Mouse (Mus musculus) myocyte (in vitro differentiated cells): ENCODE data around the gene Ipcef1. TPM values are rescaled to one million over a fixed set of nuclear protein-coding genes. Genes with fewer than 3 reads are reported as not detected.

ENCODE experiments used
- H3K27me3 ChIP-seq: one replicate; pipeline ENCODE4 v1.6.1; 2011; ENCODE audit not compliant: control insufficient read depth, insufficient read depth, insufficient read length
- H3K36me3 ChIP-seq: one replicate; pipeline ENCODE4 v1.6.1; 2011; ENCODE audit not compliant: control insufficient read depth, insufficient read depth
- H3K4me2 ChIP-seq: one replicate; pipeline ENCODE4 v1.6.1; 2011; ENCODE audit warnings: low read depth, control low read depth
- H3K4me3 ChIP-seq: one replicate; pipeline ENCODE4 v1.5.1; 2011; ENCODE audit warnings: mild to moderate bottlenecking, control low read depth, moderate library complexity
- H3K79me2 ChIP-seq: one replicate; pipeline ENCODE4 v1.6.1; 2011; ENCODE audit not compliant: control insufficient read depth, insufficient read depth
- H3ac ChIP-seq: one replicate; pipeline ENCODE4 v1.6.1; 2011; ENCODE audit not compliant: control insufficient read depth, insufficient read length
- CEBPB ChIP-seq: IDR thresholded peaks from 2 replicates; pipeline ENCODE4 v1.6.1; 2011; ENCODE audit warnings: mild to moderate bottlenecking, moderate library complexity; ENCODE audit not compliant: poor library complexity, insufficient read depth, severe bottlenecking
- E2F4 ChIP-seq: IDR thresholded peaks from one replicate; pipeline ENCODE4 v1.6.1; 2011; ENCODE audit warnings: mild to moderate bottlenecking, control low read depth, moderate library complexity; ENCODE audit not compliant: insufficient read depth
- MAX ChIP-seq: IDR thresholded peaks from one replicate; pipeline ENCODE4 v1.6.1; 2011; ENCODE audit warnings: low read depth, mild to moderate bottlenecking, control low read depth
- MYOD1 ChIP-seq, 3 experiments: IDR thresholded peaks; one replicate each; pipeline ENCODE4 v1.6.1; 2011; ENCODE audit warnings: control low read depth in 2 of 3, low read depth in 2 of 3, mild to moderate bottlenecking in 2 of 3, moderate library complexity in 1 of 3; ENCODE audit not compliant: insufficient read length in 2 of 3, control insufficient read depth in 1 of 3
- MYOG ChIP-seq, 3 experiments: IDR thresholded peaks; one replicate each; pipeline ENCODE4 v1.6.1; 2011; ENCODE audit warnings: control low read depth in 2 of 3, low read depth in 2 of 3, mild to moderate bottlenecking in 2 of 3; ENCODE audit not compliant: insufficient read length in 2 of 3, control insufficient read depth in 1 of 3, insufficient read depth in 1 of 3
- POLR2A ChIP-seq: IDR thresholded peaks from one replicate; pipeline ENCODE4 v1.6.1; 2011; ENCODE audit warnings: low read depth, mild to moderate bottlenecking, control low read depth, moderate library complexity; ENCODE audit not compliant: insufficient read length
- POLR2AphosphoS2 ChIP-seq: IDR thresholded peaks from one replicate; pipeline ENCODE4 v1.6.1; 2011; ENCODE audit warnings: low read depth, control low read depth; ENCODE audit not compliant: insufficient read length
- REST ChIP-seq: IDR thresholded peaks from one replicate; pipeline ENCODE4 v1.6.1; 2011; ENCODE audit warnings: mild to moderate bottlenecking, control low read depth, moderate library complexity; ENCODE audit not compliant: insufficient read depth, insufficient read length
- SRF ChIP-seq: IDR thresholded peaks from one replicate; pipeline ENCODE4 v1.6.1; 2011; ENCODE audit warnings: low read depth; ENCODE audit not compliant: control insufficient read depth, insufficient read length
- TCF12 ChIP-seq: IDR thresholded peaks from one replicate; pipeline ENCODE4 v1.6.1; 2011; ENCODE audit warnings: mild to moderate bottlenecking, control low read depth; ENCODE audit not compliant: poor library complexity, insufficient read depth, severe bottlenecking
- TCF3 ChIP-seq: IDR thresholded peaks from one replicate; pipeline ENCODE4 v1.6.1; 2011; ENCODE audit warnings: low read depth, control low read depth; ENCODE audit not compliant: insufficient read length
- USF1 ChIP-seq: IDR thresholded peaks from one replicate; pipeline ENCODE4 v1.6.1; 2011; ENCODE audit warnings: low read depth, mild to moderate bottlenecking, control low read depth, moderate library complexity
- polyA plus RNA-seq: library from polyadenylated mRNA; unstranded; fragments of >200 nt; fragmentation: generic; extraction: Trizol; gene quantifications from one replicate; pipeline ENCODE4 v1.2.1, GENCODE M21; 2012; ENCODE audit warnings: missing spikeins

Gene Ipcef1
- polyA plus RNA-seq, 1 experiment = not detected

GRCm38 (mm10) chr10:6978733-6979132 lies 73.5 kb downstream of the Ipcef1 start:
- TF ChIP-seq USF1 (no peak), SRF (no peak), TCF12 (no peak), E2F4 (no peak), TCF3 (no peak), CEBPB (no peak), MYOG (IDR thresholded peaks at IDR 0.05; ENCODE audit: control insufficient read depth in 1 of 3, insufficient read depth in 1 of 3, insufficient read length in 2 of 3, low read depth in 2 of 3) (no peak), MYOD1 (IDR thresholded peaks at IDR 0.05; ENCODE audit: control insufficient read depth in 1 of 3, insufficient read length in 2 of 3, low read depth in 2 of 3) (no peak), REST (no peak), POLR2A (no peak), POLR2AphosphoS2 (no peak), MAX (no peak)
- no peak overlapping the region for H3K4me2 ChIP-seq
- H3K4me3 ChIP-seq = no peak overlapping the region
- no peaks in the 10 kb centered on the region for H3K36me3 ChIP-seq
- no peaks in the 10 kb centered on the region for H3K79me2 ChIP-seq
- no peaks in the 10 kb centered on the region for H3K27me3 ChIP-seq
- no peak overlapping the region for H3ac ChIP-seq

GRCm38 (mm10) chr10:6977843-6978242 lies 74.4 kb downstream of the Ipcef1 start:
- Histone ChIP-seq H3K79me2 (no peaks in the 10 kb centered on the region), H3K4me2 (no peak overlapping the region), H3K4me3 (no peak overlapping the region), H3ac (no peak overlapping the region), H3K36me3 (no peaks in the 10 kb centered on the region), H3K27me3 (no peaks in the 10 kb centered on the region)
- no peak for TF ChIP-seq USF1
- TF ChIP-seq POLR2AphosphoS2 = no peak
- TF ChIP-seq TCF3 = no peak
- TF ChIP-seq MYOG (IDR thresholded peaks at IDR 0.05; ENCODE audit: control insufficient read depth in 1 of 3, insufficient read depth in 1 of 3, insufficient read length in 2 of 3, low read depth in 2 of 3) = no peak
- no peak for TF ChIP-seq MYOD1 (IDR thresholded peaks at IDR 0.05; ENCODE audit: control insufficient read depth in 1 of 3, insufficient read length in 2 of 3, low read depth in 2 of 3)
- no peak for TF ChIP-seq E2F4
- no peak for TF ChIP-seq POLR2A
- no peak for TF ChIP-seq SRF

DNA sequence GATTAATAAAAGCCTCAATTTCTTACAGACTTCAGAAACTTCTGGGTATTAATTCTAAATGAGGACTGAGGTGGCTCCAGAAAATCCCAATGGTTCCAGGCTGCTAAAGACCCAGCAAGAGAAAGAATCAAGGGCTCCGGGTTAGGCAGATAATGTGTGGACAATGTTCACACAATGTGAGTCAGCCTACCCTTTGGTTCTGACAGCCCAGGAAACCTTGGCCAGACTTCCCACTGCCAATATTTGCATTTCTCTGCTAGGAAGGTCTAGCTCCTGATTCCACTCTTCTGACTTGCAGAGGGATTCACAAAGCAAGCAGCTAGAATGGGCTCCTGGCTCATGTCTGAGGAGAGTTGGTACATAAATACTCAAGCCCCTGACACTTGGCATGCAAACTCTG lies 83.9 kb downstream of the Ipcef1 start:
- no peaks in the 10 kb centered on the region for H3K79me2 ChIP-seq
- no peaks in the 10 kb centered on the region for H3K27me3 ChIP-seq

GRCm38 (mm10) chr10:6967588-6968242 lies 84.6 kb downstream of the Ipcef1 start:
- no peaks in the 10 kb centered on the region for H3K27me3 ChIP-seq
- no peak overlapping the region for H3ac ChIP-seq
- H3K36me3 ChIP-seq = no peaks in the 10 kb centered on the region
- no peak for TF ChIP-seq POLR2AphosphoS2
- no peak for TF ChIP-seq POLR2A
- no peak for TF ChIP-seq MYOD1 (IDR thresholded peaks at IDR 0.05; ENCODE audit: control insufficient read depth in 1 of 3, insufficient read length in 2 of 3, low read depth in 2 of 3)
- no peak for TF ChIP-seq TCF3
- no peak for TF ChIP-seq USF1
- no peak for TF ChIP-seq E2F4
- TF ChIP-seq REST = no peak
- TF ChIP-seq SRF = no peak
- TF ChIP-seq MAX = no peak
- no peak for TF ChIP-seq TCF12
- TF ChIP-seq CEBPB = no peak
- TF ChIP-seq MYOG (IDR thresholded peaks at IDR 0.05; ENCODE audit: control insufficient read depth in 1 of 3, insufficient read depth in 1 of 3, insufficient read length in 2 of 3, low read depth in 2 of 3) = no peak
- H3K4me2 ChIP-seq = no peak overlapping the region
- H3K4me3 ChIP-seq = no peak overlapping the region
- H3K79me2 ChIP-seq = no peaks in the 10 kb centered on the region

More for the DNA sequence above, 83.9 kb downstream of the Ipcef1 start:
- Histone ChIP-seq H3K4me3 (no peak overlapping the region), H3K4me2 (no peak overlapping the region), H3K36me3 (no peaks in the 10 kb centered on the region), H3ac (no peak overlapping the region)
- TF ChIP-seq MYOD1 (IDR thresholded peaks at IDR 0.05; ENCODE audit: control insufficient read depth in 1 of 3, insufficient read length in 2 of 3, low read depth in 2 of 3) (no peak), E2F4 (no peak), SRF (no peak), POLR2A (no peak), MAX (no peak), TCF12 (no peak), CEBPB (no peak), USF1 (no peak), MYOG (IDR thresholded peaks at IDR 0.05; ENCODE audit: control insufficient read depth in 1 of 3, insufficient read depth in 1 of 3, insufficient read length in 2 of 3, low read depth in 2 of 3) (no peak), TCF3 (no peak), REST (no peak), POLR2AphosphoS2 (no peak)

DNA sequence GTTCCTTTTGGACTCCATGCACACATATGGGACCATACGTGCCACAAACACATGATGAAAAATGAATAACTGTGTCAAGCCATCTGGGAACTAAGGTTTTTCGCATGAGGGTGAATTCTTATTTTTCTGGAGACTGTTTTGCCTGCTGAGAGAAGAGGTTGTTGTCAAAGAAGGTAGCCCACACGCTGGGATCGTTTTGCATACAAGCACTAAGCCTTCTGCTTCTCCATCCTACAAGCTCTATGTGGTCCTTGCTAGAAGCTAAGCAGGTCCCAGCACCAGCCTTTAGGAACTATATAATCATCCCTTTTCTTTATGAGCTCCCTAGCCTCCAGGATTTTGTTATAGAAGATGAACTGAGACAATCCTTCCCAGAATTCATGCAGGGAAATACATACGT lies 93.5 kb downstream of the Ipcef1 start:
- H3K4me2 ChIP-seq = no peak overlapping the region
- no peaks in the 10 kb centered on the region for H3K79me2 ChIP-seq
- no peaks in the 10 kb centered on the region for H3K36me3 ChIP-seq
- TF ChIP-seq MYOD1 (IDR thresholded peaks at IDR 0.05; ENCODE audit: control insufficient read depth in 1 of 3, insufficient read length in 2 of 3, low read depth in 2 of 3) (no peak), SRF (no peak), MYOG (IDR thresholded peaks at IDR 0.05; ENCODE audit: control insufficient read depth in 1 of 3, insufficient read depth in 1 of 3, insufficient read length in 2 of 3, low read depth in 2 of 3) (no peak), USF1 (no peak), TCF3 (no peak), POLR2A (no peak), CEBPB (no peak), MAX (no peak), TCF12 (no peak), REST (no peak), E2F4 (no peak), POLR2AphosphoS2 (no peak)
- H3K27me3 ChIP-seq = no peaks in the 10 kb centered on the region
- no peak overlapping the region for H3ac ChIP-seq
- no peak overlapping the region for H3K4me3 ChIP-seq
